Mouse (Mus musculus) heart, postnatal 0 days (tissue): ENCODE measurements around the gene Pnpla5. TPM values are rescaled to one million over a fixed set of nuclear protein-coding genes. Genes with fewer than 3 reads are reported as not detected.

Source experiments
- ATAC-seq: fragments of 200-750 bp; cut with Nextera tagmentation; 2 replicates; pipeline ENCODE4 v1.8.0; 2017; ENCODE audit warnings: low read depth, moderate number of reproducible peaks, moderate library complexity; ENCODE audit not compliant: insufficient read depth
- DNase-seq: peaks from one replicate; pipeline ENCODE4 v3.0.0-alpha.2; 2016; ENCODE audit warnings: low spot score
- H3K27ac ChIP-seq: fragments of 300-500 bp; sonication (generic); 2 replicates; pipeline ENCODE4 v1.5.1; 2014; ENCODE audit warnings: low read depth, mild to moderate bottlenecking
- H3K27me3 ChIP-seq: fragments of 300-500 bp; sonication (generic); 2 replicates; pipeline ENCODE4 v1.6.1; 2014; ENCODE audit warnings: low read length, mixed read lengths; ENCODE audit not compliant: control insufficient read depth, insufficient read depth
- H3K36me3 ChIP-seq: fragments of 300-500 bp; sonication (generic); replicated peaks from 2 replicates; pipeline ENCODE4 v1.6.1; 2014; ENCODE audit warnings: low read length, mixed read lengths; ENCODE audit not compliant: control insufficient read depth, insufficient read depth
- H3K4me1 ChIP-seq: fragments of 300-500 bp; sonication (generic); 2 replicates; pipeline ENCODE4 v1.6.1; 2014; ENCODE audit warnings: antibody characterized with exemption; ENCODE audit not compliant: control insufficient read depth, insufficient read depth
- H3K4me2 ChIP-seq: fragments of 300-500 bp; sonication (generic); 2 replicates; pipeline ENCODE4 v1.6.1; 2014; ENCODE audit warnings: low read depth, mild to moderate bottlenecking, low read length, moderate library complexity
- H3K4me3 ChIP-seq: fragments of 300-500 bp; sonication (generic); 2 replicates; pipeline ENCODE4 v1.5.1; 2014; ENCODE audit warnings: low read depth, low read length
- H3K9ac ChIP-seq: fragments of 300-500 bp; sonication (generic); replicated peaks from 2 replicates; pipeline ENCODE4 v1.6.1; 2014; ENCODE audit warnings: low read depth, low read length, mixed read lengths
- H3K9me3 ChIP-seq: fragments of 300-500 bp; sonication (generic); replicated peaks from 2 replicates; pipeline ENCODE4 v1.6.1; 2016; ENCODE audit warnings: low read length; ENCODE audit not compliant: control insufficient read depth
- CTCF ChIP-seq: IDR thresholded peaks from 2 replicates; pipeline ENCODE4 v1.5.1; 2016; ENCODE audit warnings: antibody characterized with exemption, control low read depth, low read depth
- EP300 ChIP-seq: IDR thresholded peaks from 2 replicates; pipeline ENCODE4 v1.6.1; 2016; ENCODE audit warnings: antibody characterized with exemption, low read depth
- WGBS: fragments of 180-500 bp; shearing (Covaris S2); extraction: QIAGEN DNeasy Blood & Tissue Kit; methylation state at CpG from one replicate; pipeline ENCODE4 v1.1.7; 2014; 5-methylcytosine and 5-hydroxymethylcytosine counted together
- polyA plus RNA-seq: library from polyadenylated mRNA; unstranded; fragments of >200 nt; fragmentation: Nextera tagmentation; extraction: Ambion mirVana; gene quantifications from 2 replicates; pipeline ENCODE4 v1.2.1, GENCODE M21; 2015
- total RNA-seq: library from RNA; depleted of rRNA; stranded (reverse); fragments of >200 nt; gene quantifications from 2 replicates; pipeline ENCODE4 v1.2.3, GENCODE M21; 2014; ENCODE audit warnings: low replicate concordance

The Pnpla5 gene
- total and polyA plus RNA-seq, 2 experiments from 2014 or later: not detected

DNA sequence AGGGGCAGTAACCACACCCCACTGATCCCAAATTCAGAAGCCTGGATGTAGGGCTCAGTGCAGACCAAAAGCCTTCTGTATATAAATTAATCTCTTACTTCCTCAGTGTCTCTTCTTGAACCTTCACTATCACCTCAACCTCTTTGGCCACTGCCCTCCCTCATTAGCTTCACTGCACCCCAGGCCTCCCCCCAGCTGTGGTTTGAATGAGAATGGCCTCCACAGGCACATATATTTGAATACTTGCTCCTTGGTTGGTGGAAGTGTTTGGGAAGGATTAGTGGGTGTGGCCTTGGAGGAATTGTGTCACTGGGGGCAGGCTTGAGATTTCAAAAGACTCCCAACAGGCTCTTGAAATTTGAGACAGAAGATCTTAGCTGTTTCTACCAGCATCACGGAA lies 6.5 kb downstream of the Pnpla5 start:
- ATAC-seq (no peak), DNase-seq (no peak)
- no peak for TF ChIP-seq EP300
- TF ChIP-seq CTCF: no peak
- H3K27ac ChIP-seq: no peak overlapping the region
- H3K4me1 ChIP-seq: no peaks in the 10 kb centered on the region
- no peak overlapping the region for H3K4me2 ChIP-seq
- 78% methylated on average over 1 of the region's 1 CpGs for WGBS
- no peaks in the 10 kb centered on the region for H3K27me3 ChIP-seq
- no peak overlapping the region for H3K4me3 ChIP-seq
- no peak overlapping the region for H3K9ac ChIP-seq
- H3K9me3 ChIP-seq: no peaks in the 10 kb centered on the region
- H3K36me3 ChIP-seq: no peaks in the 10 kb centered on the region

DNA sequence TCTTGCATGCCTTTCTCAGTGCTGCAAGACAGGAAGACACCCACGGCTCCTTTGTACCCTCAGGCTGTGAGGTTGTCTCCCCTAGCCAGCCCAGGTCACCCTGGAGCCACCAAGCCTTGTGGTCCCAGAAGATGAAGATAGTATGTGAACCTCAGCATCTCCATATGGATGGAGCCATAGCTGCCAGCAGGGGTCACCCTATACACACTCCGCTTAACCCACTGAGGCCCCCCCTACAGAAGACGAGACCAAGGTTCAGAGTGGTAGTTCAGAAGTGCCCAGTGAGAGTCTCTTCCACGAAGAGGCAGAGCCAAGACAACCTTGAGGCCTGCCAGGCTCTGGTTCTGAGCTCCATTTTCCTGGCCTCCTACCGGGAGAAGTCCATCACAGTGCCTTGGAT lies 7.2 kb downstream of the Pnpla5 start:
- Histone ChIP-seq H3K9me3 (no peaks in the 10 kb centered on the region), H3K27ac (no peak overlapping the region), H3K4me3 (no peak overlapping the region), H3K36me3 (no peaks in the 10 kb centered on the region), H3K4me2 (no peak overlapping the region), H3K4me1 (no peaks in the 10 kb centered on the region), H3K27me3 (no peaks in the 10 kb centered on the region), H3K9ac (no peak overlapping the region)
- DNase-seq: no peak
- TF ChIP-seq EP300: no peak
- TF ChIP-seq CTCF: peak; percentile 55
- ATAC-seq: no peak
- WGBS: 44% methylated on average over 5 of the region's 5 CpGs

DNA sequence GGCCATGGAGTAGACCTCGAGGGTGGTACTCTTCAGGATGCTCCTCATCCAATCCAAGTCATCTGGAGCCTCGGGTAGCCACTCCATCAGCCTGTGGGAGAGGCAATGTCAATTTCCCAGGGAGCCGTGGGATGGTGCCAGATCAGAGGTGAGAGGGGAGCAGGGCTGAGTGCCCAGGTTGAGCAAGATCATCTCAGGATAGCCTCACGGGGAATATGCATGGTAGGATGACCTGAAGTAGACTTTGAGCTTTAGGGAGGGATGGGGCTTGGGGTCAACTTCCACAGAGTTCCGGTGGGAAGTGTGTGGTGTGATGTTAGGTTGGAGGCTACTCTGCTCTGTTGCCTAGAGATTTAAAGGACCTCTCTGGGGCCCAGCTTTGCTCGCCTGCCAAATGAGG lies 9.1 kb downstream of the Pnpla5 start:
- ATAC-seq (no peak), DNase-seq (no peak)
- Histone ChIP-seq H3K27me3 (no peaks in the 10 kb centered on the region), H3K4me1 (no peaks in the 10 kb centered on the region), H3K27ac (no peak overlapping the region), H3K4me2 (no peak overlapping the region), H3K9me3 (no peaks in the 10 kb centered on the region), H3K9ac (no peak overlapping the region), H3K4me3 (no peak overlapping the region), H3K36me3 (no peaks in the 10 kb centered on the region)
- TF ChIP-seq CTCF (no peak), EP300 (no peak)
- 52% methylated on average over 6 of the region's 6 CpGs for WGBS

DNA sequence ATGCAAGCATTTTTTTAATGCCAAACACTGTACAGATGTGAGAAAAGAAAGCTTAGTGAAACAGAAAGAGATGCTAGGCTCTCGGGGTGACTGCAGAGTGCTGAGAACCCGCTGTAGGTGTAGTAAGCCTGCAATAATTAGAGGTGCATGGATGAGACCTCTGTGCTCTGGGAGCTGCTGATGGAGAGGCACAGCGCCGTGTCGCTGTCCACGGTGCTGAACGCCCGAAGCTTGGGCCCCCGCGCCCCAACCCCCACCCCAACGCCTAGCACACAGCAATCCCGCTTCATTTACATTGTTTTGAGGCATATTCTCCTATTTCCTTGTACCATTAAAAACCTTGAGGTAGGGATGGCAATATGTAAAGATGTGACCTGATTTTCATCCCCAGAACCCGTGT lies 14.1 kb downstream of the Pnpla5 start:
- WGBS: 5% methylated on average over 13 of the region's 13 CpGs
- Histone ChIP-seq H3K27ac (no peak overlapping the region), H3K4me2 (no peak overlapping the region), H3K9me3 (no peaks in the 10 kb centered on the region), H3K4me3 (no peak overlapping the region), H3K27me3 (peaks cover 39% of the 10 kb centered on the region), H3K4me1 (peaks cover 5% of the 10 kb centered on the region; the same call in 1 of the 2 replicates), H3K36me3 (no peaks in the 10 kb centered on the region), H3K9ac (no peak overlapping the region)
- no peak; the same call in 1 of the 2 replicates for ATAC-seq
- peak; percentile 25 for DNase-seq
- TF ChIP-seq CTCF (no peak), EP300 (no peak)

DNA sequence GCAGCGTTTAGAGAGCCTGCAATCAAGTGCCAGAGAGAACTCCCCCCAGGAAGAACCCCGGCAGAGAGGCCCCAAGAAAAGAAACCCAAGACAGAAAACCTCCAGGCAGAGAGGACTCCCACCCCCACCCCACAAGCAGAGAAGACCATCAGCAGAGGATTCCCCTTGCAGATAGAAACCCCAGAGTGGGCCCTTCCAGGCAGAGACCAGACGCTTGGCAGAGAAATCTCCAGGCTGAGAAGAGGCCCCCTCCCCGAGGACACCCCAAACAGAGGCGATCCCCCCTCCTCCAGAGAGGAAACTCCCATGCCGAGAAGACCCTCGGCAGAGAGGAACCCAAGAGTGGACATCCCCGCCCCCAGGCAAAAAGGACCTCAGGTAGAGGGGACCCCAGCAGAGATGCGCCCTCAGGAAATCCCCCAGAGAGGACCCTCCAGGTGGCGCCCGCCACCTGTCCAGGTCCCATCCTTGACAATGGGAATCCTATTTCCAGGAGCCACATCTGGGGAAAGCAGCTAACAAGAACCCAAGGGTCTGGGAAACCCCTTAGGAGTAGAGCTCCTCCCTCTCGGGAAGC lies 17.0 kb downstream of the Pnpla5 start:
- no peak overlapping the region for H3K9ac ChIP-seq
- peak overlapping the region; percentile 44 for H3K4me3 ChIP-seq
- ATAC-seq (no peak), DNase-seq (no peak)
- H3K27me3 ChIP-seq: peaks cover 46% of the 10 kb centered on the region
- TF ChIP-seq CTCF (no peak), EP300 (no peak)
- no peak overlapping the region for H3K27ac ChIP-seq
- H3K9me3 ChIP-seq: no peaks in the 10 kb centered on the region
- H3K4me1 ChIP-seq: peaks cover 5% of the 10 kb centered on the region; the same call in 1 of the 2 replicates
- H3K36me3 ChIP-seq: no peaks in the 10 kb centered on the region
- WGBS: 9% methylated on average over 12 of the region's 12 CpGs
- peak overlapping the region; percentile 62; the same call in 1 of the 2 replicates for H3K4me2 ChIP-seq
